Mouse (Mus musculus): Measurements from ENCODE around the gene Top2b.

The Top2b gene

GRCm38 (mm10) chr14:16364878-16365337 lies at the start of gene Top2b:
TSS of gene Top2b (plus strand) at chr14:16365179.
- peak; percentile 99 for DNase-seq

GRCm38 (mm10) chr14:16316715-16317114 lies 48.3 kb upstream of the Top2b start:
- DNase-seq = peak; percentile 44

GRCm38 (mm10) chr14:16319818-16320217 lies 45.2 kb upstream of the Top2b start:
- DNase-seq = no peak

GRCm38 (mm10) chr14:16324394-16324793 lies 40.6 kb upstream of the Top2b start:
- DNase-seq = no peak

- no peak for DNase-seq
Measured at GRCm38 (mm10) chr14:16325208-16325607, 39.8 kb upstream of the Top2b start.

GRCm38 (mm10) chr14:16328531-16328930 lies 36.4 kb upstream of the Top2b start:
- peak; percentile 58 for DNase-seq

GRCm38 (mm10) chr14:16328959-16329480 lies 36.0 kb upstream of the Top2b start:
- DNase-seq = no peak

- DNase-seq = no peak
Measured at GRCm38 (mm10) chr14:16329756-16330155, 35.2 kb upstream of the Top2b start.

GRCm38 (mm10) chr14:16334260-16334659 lies 30.7 kb upstream of the Top2b start:
- no peak for DNase-seq

GRCm38 (mm10) chr14:16335835-16336417 lies 29.1 kb upstream of the Top2b start:
- DNase-seq = no peak

- DNase-seq = no peak
Measured at GRCm38 (mm10) chr14:16347505-16347904, 17.5 kb upstream of the Top2b start.

- DNase-seq = no peak
Measured at GRCm38 (mm10) chr14:16359704-16360103, 5.3 kb upstream of the Top2b start.

- peak; percentile 90 for DNase-seq
Measured at GRCm38 (mm10) chr14:16364161-16364831, 683 bp upstream of the Top2b start.

GRCm38 (mm10) chr14:16365362-16366173 lies 589 bp downstream of the Top2b start:
- peak; percentile 62 for DNase-seq

- DNase-seq = no peak
Measured at GRCm38 (mm10) chr14:16366174-16366889, 1.4 kb downstream of the Top2b start.

GRCm38 (mm10) chr14:16366986-16367385 lies 2.0 kb downstream of the Top2b start:
- no peak for DNase-seq

- no peak for DNase-seq
Measured at GRCm38 (mm10) chr14:16372761-16373160, 7.8 kb downstream of the Top2b start.

- DNase-seq = no peak
Measured at GRCm38 (mm10) chr14:16373190-16373589, 8.2 kb downstream of the Top2b start.

- peak; percentile 83 for DNase-seq
Measured at GRCm38 (mm10) chr14:16379917-16380570, 15.1 kb downstream of the Top2b start.

GRCm38 (mm10) chr14:16384783-16385182 lies 19.8 kb downstream of the Top2b start:
- DNase-seq = no peak

- DNase-seq = no peak
Measured at GRCm38 (mm10) chr14:16405187-16405586, 40.2 kb downstream of the Top2b start.

GRCm38 (mm10) chr14:16414163-16414562 lies 49.2 kb downstream of the Top2b start:
- DNase-seq = no peak
